Mouse (Mus musculus): Measurements from ENCODE around the gene Mpst.
A peak's percentile ranks its signal among the peaks of the same experiment; 100 is the strongest.

Gene Mpst

DNA sequence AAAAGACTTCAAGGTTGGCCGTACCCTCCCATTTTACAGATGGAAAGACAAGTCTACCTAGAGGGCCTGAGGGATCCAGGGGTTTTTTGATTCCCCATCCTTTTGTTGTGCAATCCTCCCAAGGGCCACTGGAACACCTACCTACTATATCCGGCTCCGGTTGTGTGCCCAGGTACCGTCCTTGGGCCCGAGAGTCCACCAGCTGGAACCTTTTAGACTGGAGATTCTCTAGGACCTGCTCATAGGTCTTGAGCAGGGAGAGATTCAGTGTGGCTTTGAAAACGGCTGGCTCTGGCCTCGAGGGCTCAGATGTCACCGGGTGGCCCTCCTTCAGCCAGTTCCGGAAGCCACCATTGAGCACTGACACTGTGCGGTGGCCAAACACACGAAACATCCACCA lies 1.1 kb upstream of the Mpst start:
- DNase-seq = no peak

DNA sequence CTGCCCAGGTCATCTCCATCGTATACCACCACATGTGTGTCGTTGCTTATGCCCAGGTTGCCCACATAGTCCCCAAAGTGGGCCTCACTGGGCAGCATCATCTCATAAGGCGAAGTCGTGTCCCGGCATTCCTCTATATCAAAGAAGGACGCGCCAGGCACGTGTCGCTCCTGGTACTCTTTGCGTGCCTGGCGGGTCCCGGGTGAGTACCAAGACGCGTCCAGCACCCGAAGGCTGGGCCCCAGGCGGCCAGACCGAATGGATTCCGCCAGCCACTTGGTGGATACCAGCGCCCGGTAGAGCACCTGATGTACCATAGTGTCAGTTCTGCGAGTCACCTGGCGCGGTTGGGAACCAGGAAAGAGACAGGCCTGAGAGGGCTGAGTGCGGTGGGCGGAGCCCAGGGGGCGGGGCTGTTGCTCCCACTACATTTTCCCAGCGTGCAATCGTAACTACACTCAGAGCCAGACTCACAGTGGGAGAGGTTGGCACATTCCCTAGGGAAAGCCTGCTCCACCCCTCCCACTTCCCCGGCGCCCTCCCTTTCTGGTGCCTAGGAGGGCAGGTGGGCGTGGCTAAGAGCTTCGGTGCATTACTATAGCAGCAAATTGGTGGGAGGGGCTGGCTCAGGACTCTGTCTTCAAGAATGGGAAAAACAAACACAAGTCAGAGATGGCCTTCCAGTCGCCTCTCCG lies 552 bp upstream of the Mpst start, which contains the start of gene Tst:
Gene Tst, minus strand, starts transcription at position 391 of the 695 bp plus-strand sequence.
- peak; percentile 89 to 90 for DNase-seq

DNA sequence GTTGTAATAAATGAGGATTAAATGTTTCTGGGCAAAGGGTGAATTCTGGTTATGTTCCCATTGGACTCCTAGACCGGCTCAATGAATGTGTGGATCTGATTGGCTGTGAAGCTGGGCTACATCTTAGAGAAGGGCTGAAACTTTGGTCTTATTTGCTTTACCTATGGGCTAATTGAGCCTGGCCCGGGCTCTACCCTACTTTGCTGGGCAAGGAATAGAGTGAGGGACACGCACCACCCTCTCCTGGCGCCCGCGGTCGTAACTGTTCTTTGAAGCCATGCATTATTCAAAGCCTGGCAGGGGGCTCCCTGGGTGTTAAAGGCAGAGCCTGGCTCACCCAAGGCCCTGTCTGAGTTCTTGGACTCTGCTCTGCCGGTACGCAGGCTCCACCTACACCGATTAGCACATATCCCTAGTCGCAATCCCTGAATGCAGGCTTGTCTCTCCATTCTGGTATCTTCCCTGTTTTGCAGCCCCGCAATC lies 3.4 kb downstream of the Mpst start:
- no peak for DNase-seq

DNA sequence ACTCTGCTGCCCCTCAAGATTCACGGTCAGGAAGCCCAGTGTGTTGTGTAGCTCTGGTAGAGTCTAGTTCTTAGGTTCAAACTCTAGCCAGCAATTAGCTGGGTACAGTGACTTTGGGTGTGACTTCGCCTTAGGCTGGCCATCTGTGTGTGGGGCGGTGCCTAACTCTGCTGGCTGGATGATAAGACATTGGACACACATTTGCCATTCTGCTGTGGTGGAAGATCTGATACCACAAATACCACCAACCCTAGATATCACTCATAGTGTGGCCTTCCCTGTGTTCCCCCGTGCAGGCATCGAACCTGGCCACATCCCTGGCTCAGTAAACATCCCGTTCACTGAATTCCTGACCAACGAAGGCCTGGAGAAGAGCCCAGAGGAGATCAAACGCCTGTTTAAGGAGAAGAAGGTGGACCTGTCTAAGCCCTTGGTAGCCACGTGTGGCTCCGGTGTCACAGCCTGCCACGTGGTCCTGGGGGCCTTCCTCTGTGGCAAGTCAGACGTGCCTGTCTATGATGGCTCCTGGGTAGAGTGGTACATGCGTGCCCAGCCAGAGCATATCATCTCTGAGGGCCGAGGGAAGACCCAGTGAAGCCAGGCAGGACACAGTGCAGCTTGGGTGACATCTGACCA lies 7.0 kb downstream of the Mpst start:
- no peak for DNase-seq

DNA sequence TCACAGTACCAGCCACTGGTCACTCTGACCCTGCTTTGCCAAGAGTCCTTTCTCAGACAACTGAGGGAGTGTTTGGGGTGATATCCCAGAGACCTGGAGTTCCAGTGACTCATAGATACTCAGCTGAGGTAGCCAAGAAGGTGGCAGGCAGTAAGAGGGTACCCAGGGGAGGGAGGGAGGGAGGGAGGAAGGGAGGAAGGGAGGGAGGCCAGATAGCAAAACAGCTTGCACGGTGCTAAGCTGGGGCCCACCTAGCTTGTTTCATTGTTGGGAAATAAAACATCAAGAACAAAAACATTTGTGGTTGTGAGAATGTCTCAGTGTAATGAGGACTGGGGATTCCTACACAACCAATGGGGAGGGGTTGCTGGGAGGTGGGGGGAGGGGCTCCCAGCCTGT lies 7.5 kb downstream of the Mpst start:
- DNase-seq = no peak

DNA sequence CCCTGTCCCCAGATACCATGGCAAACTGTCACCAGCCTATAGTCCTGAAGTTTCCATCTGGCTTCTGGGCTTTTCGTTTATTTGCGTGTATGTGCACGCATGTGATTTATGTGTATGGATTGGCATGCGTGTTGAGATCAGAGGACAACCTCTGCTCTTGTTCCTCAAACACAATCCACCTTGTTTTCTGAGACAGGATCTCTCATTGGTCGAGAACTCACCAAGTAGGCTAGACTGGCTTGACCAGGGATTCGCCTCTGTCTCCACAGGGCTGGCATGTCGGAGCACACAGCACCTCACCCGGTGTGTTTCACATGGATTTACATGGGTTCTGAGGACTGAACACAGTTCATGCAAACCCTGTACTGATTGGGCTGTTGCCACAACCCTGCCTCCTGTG lies 7.9 kb downstream of the Mpst start:
- no peak for DNase-seq

DNA sequence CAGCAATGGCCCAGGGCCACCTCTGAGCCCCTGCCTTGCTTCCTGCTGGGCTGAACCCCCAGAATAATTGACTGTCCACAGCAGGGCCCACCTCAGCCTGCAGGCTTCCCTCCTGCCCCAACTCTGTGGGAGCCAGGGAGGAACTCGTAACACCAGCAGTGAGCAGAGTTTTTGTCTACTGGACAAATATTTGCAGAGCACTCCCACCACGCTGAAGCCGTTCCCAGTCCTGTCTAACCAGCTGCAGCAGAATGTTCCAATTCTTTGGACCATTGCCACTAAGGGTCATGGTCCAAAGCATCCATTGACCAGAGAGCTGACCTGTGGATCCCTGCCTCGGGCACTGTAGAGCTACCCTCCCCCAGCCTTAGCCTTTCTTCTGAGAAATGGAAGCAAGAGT lies 10.7 kb downstream of the Mpst start:
- no peak for DNase-seq

DNA sequence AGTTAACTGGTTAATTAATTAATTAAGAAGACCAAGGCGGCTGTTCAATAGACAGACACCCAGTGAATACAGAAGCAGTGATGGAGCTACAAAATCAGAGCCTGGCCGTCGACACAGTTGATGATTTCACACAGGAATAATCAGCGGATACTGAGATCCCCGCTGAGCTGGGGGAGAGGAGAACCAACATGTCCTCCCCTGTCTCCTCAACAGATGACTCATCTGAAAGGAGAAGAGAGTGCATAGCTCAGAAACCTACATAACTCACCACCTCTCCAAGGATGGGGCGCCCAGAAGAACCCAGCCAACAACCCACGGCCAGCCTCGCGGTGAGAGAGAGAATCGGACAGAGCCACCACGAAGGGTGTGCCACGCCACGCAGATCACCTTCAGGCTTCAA lies 14.2 kb downstream of the Mpst start:
- no peak for DNase-seq

DNA sequence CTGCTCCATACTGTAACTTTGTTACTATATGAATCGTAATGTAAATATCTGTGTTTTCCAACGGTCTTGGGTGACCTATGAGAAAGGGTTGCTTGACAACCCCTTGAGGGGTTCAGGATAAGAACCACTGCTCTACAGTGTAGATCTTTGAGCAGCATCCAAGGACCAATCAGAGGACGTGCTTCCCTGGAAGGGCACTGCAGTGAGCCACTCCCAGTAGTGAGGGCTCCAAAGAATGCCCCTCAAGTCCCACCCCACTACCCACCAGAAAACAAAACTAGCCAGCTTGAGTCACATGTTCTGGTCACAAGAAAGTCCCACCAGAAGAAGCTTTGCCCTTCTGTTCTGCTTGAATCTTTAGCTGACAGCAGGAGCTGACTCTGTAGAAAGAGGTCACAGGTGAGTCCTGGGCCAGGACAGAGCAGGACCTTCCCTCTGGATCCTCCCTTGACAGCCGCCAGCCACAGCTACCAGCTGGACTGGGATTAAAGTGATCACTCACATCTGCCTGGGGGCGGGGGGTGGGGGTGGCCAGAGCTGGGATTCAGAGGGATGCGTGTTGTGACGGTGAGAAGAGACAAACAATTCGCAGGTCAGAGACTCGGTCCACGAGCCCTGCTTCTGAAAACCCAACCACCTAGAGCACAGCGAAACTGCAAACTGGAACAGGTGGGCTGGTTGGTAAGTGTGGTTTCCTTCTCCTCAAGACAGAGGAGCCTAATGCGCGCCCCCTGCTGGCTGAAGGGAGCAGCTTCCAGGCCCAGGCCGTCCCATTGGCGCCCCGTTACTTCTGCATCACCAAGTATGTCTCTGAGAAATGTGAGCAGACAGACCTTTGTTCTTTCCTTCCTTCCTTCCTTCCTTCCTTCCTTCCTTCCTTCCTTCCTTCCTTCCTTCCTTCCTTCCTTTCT lies 16.1 kb downstream of the Mpst start:
- peak; percentile 91 to 94 for DNase-seq

DNA sequence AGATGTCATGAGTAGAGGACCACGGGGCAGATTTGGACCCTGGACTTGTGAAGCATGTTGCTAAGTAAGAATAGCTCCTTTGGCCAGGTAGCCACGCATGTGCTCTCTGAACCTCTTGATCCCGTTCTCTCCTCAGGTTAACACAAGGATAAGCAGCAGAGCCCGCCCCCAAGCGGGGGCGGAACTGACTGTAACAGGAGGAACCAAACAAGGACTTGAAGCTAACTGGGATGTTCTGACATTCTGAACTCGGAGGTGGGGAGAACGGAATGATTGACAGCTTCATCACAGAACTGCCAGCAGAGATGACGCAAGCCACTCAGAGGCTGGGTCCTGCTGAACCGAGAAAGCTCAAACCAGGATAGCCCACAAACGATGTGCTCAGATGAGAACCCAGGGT lies 18.3 kb downstream of the Mpst start:
- DNase-seq = no peak

DNA sequence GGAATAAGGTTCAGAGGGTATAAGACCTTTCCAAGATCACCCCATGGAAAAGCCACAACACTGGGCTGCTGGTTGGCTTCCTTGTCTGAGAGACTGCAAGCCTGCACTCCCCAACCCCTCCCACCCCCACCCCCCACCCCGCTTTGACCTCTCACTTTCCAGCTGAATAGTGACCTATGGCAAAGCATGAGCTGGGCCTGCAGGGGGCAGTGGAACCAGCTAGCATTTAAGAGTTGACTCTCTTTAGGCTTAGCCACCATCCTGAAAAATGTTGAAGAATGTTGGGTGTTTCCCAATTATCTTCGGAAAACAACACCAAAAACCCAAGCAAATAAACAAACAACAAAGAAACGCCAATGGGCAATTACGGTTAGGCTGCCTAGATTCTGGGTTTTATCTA lies 19.0 kb downstream of the Mpst start:
- DNase-seq = no peak

DNA sequence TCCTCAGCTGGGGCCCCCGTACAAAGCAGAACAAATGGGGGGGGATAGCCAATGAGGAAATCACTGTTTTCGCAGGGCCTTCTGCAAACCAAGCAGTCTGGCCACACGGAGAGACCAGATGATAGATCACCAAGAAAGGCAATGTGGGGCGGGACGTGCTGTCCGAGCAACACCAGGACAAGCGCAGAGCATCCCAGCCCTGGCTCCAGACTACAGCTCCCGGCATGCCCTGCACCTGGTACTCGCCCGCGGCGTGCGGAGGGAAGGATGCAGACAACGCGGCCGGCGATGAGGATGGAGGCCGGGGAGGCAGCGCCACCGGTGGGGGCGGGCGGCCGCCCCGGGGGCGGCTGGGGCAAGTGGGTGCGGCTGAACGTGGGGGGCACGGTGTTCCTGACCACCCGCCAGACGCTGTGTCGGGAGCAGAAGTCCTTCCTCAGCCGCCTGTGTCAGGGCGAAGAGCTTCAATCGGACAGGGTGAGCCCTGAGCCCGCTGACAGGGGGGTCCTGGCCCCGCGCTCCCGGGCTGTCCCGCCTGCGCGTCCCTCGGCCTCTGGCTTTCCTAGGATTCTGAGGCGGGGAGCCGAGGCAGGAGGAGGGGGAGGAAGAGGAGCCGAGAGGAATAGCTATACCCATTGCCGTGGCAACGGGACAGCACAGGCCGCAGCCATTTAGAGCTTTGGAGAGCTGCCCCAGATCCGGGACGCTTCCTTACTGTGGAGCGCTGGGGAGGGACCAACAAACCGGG lies 22.3 kb downstream of the Mpst start, which contains the start of gene Kctd17:
Gene Kctd17, plus strand, starts transcription at position 174 of the 748 bp plus-strand sequence.
- peak; percentile 85 to 87 for DNase-seq

DNA sequence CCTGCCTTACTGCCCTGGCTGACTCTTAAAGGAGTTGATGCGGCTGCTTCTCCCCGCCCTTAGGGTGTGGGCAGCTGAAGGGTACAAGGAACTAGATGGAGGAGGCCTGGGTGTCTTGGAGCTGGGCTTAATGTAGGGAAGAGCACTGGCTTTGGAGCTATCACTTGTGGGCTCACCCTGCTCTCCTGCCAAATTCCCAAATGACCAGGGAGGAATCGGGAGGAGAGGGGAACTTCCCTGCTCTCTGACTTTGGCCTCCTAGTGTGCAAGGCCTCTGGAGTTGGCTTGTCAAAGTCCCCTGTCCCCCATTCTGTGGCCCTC lies 22.9 kb downstream of the Mpst start:
- no peak for DNase-seq

DNA sequence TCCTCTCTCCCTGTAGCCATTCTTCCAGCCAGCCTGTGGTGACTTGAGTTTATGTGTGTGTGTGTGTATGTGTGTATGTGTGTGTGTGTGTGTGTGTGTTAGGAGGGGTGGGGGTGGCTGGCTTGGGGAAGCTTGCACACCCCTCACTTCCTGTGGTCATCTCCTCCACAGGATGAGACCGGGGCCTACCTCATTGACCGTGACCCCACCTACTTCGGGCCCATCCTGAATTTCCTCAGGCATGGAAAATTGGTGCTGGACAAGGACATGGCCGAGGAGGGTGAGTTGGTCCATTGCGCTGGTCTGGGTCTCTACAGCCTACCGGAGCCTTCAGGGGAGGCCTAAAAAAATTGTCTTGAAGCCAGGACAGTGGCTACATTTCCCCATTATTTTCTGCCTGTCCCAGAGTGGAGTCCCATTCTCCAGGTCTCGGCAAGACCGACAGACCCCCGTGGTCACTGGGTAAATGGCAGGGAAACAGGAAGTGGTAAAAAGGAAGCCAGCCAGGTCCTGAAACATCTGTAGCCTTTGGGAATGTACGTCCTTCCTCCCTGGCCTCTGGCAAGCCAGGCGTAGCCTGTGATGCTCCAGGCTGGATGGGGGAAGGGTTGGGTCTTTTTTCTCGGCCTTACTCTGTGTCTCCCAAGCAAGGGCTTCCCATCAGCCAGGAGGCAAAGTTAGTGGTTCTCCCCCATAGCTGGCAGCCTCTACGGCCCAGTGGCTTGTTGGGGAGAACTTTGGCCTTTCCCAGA lies 23.8 kb downstream of the Mpst start:
- no peak for DNase-seq

DNA sequence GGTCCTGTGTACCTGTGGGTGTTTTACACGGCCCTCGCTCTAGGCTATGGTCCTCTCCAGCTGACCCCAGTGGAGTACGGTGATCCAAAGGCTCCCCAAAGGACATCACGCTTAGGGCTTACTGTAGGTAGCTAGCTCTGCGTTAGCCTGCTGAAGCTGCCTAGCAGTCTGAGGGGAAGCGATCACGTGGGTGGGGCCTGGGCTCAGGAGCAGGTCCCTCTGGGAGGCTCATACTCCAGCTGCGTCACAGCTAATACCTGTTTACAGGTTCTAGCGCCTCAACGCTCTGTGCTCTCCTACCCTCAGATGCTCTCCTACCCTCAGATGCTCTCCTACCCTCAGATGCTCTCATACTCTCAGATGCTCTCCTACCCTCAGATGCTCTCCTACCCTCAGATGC lies 24.7 kb downstream of the Mpst start:
- no peak for DNase-seq

DNA sequence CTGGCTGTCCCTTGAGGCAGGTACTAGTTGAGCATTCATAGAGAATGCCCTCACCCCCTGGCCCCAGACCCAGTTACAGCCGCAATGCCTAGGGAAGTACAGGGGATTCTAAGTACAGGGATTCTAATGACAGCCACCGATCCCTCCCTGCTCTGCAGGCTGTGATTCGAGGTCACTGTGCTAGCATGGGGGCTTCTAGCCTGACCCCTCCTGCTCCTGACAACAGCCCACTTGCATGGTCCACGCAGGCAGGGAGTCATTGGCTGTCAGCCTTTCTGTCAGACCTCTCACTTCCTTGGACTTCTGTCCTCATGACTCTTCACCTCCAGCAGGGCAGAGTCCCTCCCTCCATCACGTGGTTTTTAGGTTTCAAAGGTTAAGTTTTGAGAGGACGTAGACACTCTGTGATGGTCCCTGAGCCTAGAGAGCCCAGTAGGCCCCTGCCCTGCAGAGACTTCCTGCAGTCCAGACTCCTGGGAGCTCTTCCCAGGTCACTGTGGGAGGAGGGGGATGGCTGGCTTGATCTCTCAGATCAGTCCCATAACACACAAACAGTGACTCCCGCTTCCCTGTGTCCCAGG lies 25.4 kb downstream of the Mpst start:
- no peak for DNase-seq

DNA sequence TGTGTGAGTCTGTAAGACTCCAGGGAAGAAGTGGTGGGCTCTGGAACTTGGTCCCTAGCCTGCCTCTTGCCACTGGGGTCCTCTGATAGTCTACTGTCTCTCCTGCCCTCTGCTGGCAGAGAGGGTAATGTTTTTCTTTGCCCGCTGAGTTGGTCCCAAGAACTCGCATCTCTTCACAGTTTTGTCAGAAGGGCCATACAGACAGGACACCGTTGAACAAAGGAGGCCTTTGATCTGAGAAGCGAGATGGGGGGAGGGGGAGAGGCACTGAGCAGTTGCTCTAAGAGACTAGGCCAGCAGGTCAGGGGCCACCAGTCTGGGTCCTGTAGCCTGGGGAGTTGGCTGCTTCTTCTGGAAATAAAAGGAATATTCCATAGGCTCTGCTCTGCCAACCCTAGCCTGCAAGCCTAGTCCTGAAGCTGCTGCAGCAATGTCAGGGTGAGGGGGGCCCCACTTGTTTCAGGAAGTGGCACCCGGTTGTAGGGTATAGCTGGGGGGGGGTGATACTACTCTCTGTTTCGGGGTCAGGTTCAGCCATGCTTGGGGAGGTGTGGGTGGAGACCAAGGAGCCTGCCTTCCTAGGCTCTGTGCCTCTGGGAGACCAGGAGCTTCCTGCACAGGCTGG lies 28.8 kb downstream of the Mpst start:
- peak; percentile 63 to 79 for DNase-seq

DNA sequence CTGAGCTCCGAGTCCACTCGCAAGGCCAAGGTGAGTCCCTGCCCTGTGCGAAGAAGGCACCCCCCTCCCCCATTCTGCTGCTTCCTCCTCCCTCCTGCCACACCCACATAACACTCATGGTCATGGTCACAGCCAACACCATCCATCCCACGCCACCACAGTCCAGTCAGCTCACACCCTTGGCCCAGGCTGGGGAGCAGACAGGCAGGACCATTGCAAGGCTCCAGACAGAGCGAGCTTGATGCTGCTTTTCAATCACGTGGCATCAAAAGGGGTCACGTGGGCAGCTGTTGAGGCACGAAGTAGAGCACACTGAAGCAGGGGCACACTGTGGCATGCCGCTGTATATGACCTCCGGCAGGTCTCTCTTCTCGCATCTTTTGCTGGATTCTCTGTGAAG lies 29.5 kb downstream of the Mpst start:
- DNase-seq = no peak

DNA sequence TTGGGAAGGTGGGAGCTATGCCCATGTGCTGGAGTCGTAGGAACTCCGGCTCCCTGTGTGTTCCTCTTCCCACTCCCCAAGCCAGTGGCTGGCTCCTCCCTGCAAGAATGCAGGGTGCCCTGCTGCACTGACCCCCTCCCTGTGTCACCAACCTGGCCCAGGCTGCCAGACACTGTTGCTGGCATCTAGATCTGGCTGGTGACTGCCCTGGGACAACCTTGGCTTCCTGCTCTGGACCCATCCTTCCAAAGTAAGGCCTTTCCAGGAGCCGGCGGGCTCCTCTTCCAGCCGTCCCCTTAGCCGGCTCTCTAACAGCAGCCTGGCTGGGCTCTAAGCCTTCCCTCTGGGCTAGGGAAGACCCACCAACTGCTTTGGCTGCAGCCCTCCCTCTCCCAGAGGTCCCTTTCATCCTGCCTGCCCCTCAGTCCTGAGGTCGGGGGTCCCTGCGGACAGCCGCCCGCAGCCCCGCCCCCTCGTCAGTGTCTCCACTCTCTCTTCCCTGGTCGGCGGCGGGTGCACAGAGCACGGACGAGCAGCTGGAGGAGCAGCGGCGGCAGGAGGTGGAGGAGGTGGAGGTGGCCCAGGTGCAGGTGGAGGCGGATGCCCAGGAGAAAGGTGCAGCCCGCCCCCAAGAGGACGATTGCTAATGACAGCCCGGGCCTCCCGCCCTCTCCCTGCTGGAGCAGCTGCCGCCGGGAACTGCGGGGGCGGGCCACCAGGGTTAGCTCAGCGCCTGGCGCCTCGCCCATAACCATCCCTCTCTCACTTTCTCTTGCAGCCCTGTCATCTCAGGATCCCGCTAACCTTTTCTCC lies 30.4 kb downstream of the Mpst start:
- DNase-seq = peak; percentile 88 to 91
